Comparison of ENCODE assay signal across 8 mouse cellular contexts in genomic region chr1:172340729-172341321, GRCm38 (mm10). TPM values are rescaled to one million over a fixed set of nuclear protein-coding genes. Genes with fewer than 3 reads are reported as not detected.
DNase-seq lines count a peak whose midpoint lies in the region; ATAC-seq and TF ChIP-seq lines count a peak whose summit lies in the region.

Gene Kcnj10 (plus strand): TSS chr1:172341210.

- no peak for TF ChIP-seq POLR2A in olfactory bulb, adult 2 months (IDR thresholded peaks at IDR 0.05; ENCODE audit: insufficient read depth, low read depth, low read length)

- H3K4me2 ChIP-seq in lung, embryonic 15.5 days: peak within 1 kb of the TSS; percentile 86

- in situ Hi-C loops in Patski (cut with MboI; ENCODE audit: low pct_unique_long_range_greater_than_20kb): loop anchor here (25.0 kb wide), 2 partner anchors 304 to 504 kb away; partner anchors contain the start of genes Cd84 and Vangl2

- H3K4me3 ChIP-seq in lung, embryonic 15.5 days: peak within 1 kb of the TSS; percentile 47
- peak within 1 kb of the TSS; percentile 39 for H3K4me3 ChIP-seq in olfactory bulb, adult 2 months (ENCODE audit: insufficient read depth, low read depth, low read length)

- 2% methylated on average over 38 of the region's 38 CpGs for WGBS in lung, embryonic 15.5 days
- WGBS in olfactory bulb, adult 2 months: 2% methylated on average over 38 of the region's 38 CpGs

- ATAC-seq in Patski: peak; percentile 92
- peak; percentile 92 to 94 for ATAC-seq in hematopoietic stem cell, adult 5-6 weeks (replicated peaks in 1 of 2; ENCODE audit: insufficient read depth in 1 of 2, low FRiP score in 2 of 2, low TSS enrichment in 1 of 2, low read depth in 1 of 2, poor library complexity in 2 of 2, severe bottlenecking in 2 of 2)
- ATAC-seq in lung, embryonic 15.5 days (ENCODE audit: borderline replicate concordance, extremely low read depth, low FRiP score, low TSS enrichment): peak; percentile 90

- CTCF ChIA-PET in Patski (lab: Charles Lee): interaction anchor here (1.3 kb wide), 2 partner anchors 16 to 165 kb away, joined by 3 to 4 read pairs; no protein-coding TSS in a partner anchor

- TF ChIP-seq CTCF in Patski (IDR thresholded peaks at IDR 0.05): no peak
- no peak for TF ChIP-seq CTCF in olfactory bulb, adult 2 months (IDR thresholded peaks at IDR 0.05; ENCODE audit: insufficient read depth, low read depth, low read length)

- POLR2A ChIA-PET in Patski (lab: Charles Lee): no interaction called here

- H3K27ac ChIP-seq in lung, embryonic 15.5 days: no peak within 1 kb of the TSS
- H3K27ac ChIP-seq in olfactory bulb, adult 2 months (ENCODE audit: insufficient read depth, low read depth, low read length): peak within 1 kb of the TSS; percentile 62; the same call in 1 of the 2 replicates

- H3K4me1 ChIP-seq in lung, embryonic 15.5 days: peaks cover 20% of the 10 kb centered on the region
- H3K4me1 ChIP-seq in olfactory bulb, adult 2 months (ENCODE audit: control insufficient read depth, insufficient read depth, low read length): peaks cover 10% of the 10 kb centered on the region

- no peak for DNase-seq in Patski (ENCODE audit: low read depth, low spot score)
- DNase-seq in cerebellum, adult 18-20 months: peak; percentile 84 to 89
- peak; percentile 57 for DNase-seq in forelimb bud, embryonic 11.5 days (ENCODE audit: low read depth, low spot score)
- peak; percentile 90 for DNase-seq in layer of hippocampus, adult 9-11 months
- DNase-seq in thymus, postnatal 14 days: peak; percentile 87

- no peaks in the 10 kb centered on the region for H3K36me3 ChIP-seq in lung, embryonic 15.5 days

- peaks cover 22% of the 10 kb centered on the region for H3K27me3 ChIP-seq in Patski
- peaks cover 38% of the 10 kb centered on the region for H3K27me3 ChIP-seq in lung, embryonic 15.5 days

- no peak within 1 kb of the TSS for H3K9ac ChIP-seq in lung, embryonic 15.5 days

- no peaks in the 10 kb centered on the region for H3K9me3 ChIP-seq in lung, embryonic 15.5 days

RNA-seq across cellular contexts. Expression of gene Kcnj10, which starts in this region (rescaled TPM):
- polyA plus RNA-seq in Patski (2021): 0.04 TPM
- total RNA-seq in hematopoietic stem cell, adult 5-6 weeks (2017): 0.38 TPM in 1 of 2 replicates, not detected in the other
- polyA plus RNA-seq in lung, embryonic 15.5 days (2015; fragmentation: Nextera tagmentation; extraction: Ambion mirVana): 0.15 and 0.21 TPM in 2 replicates
- polyA plus RNA-seq in olfactory bulb, adult 2 months (2012; ENCODE audit: insufficient read depth, insufficient read length, low replicate concordance, missing spikeins): 93.5 and 169 TPM in 2 replicates

Comparison
In these comparisons a context has a peak if more than half of its experiments do, and no peak if none do; other contexts are left out.
1. RNA of gene Kcnj10 (polyA plus RNA-seq): 93.5 to 169 TPM in olfactory bulb, adult 2 months; 0.15 to 0.21 TPM in lung, embryonic 15.5 days and 0.04 TPM in Patski (single experiment); every median in the first group is over 10 times any median in the second.
2. Peak in ATAC-seq in Patski; RNA of the gene not detected or under 1 TPM.
3. Peak in ATAC-seq in hematopoietic stem cell, adult 5-6 weeks; RNA of the gene not detected or under 1 TPM.
4. Peak in ATAC-seq, H3K4me3 ChIP-seq and H3K4me2 ChIP-seq in lung, embryonic 15.5 days; RNA of the gene not detected or under 1 TPM.
5. Peak in every context shown above with its lines, with median percentiles within 50 percentile points of each other: ATAC-seq.